Mouse (Mus musculus) ES-E14 (cell line): Measurements from ENCODE around the gene Marcksl1. TPM values are rescaled to one million over a fixed set of nuclear protein-coding genes. Genes with fewer than 3 reads are reported as not detected.

ENCODE experiments used
- DNase-seq: peaks from one replicate; pipeline ENCODE4 v3.0.0-alpha.2; 2013; ENCODE audit warnings: low read depth, low spot score
- H3K27ac ChIP-seq: 2 replicates; pipeline ENCODE4 v1.5.1; 2012; ENCODE audit warnings: low read depth, mild to moderate bottlenecking, low read length, moderate library complexity, mixed read lengths; ENCODE audit not compliant: poor library complexity, insufficient read depth, severe bottlenecking
- H3K36me3 ChIP-seq: 2 replicates; pipeline ENCODE4 v1.6.1; 2012; ENCODE audit warnings: mild to moderate bottlenecking, low read length, moderate library complexity, mixed read lengths; ENCODE audit not compliant: control insufficient read depth, poor library complexity, insufficient read depth, severe bottlenecking
- H3K4me1 ChIP-seq, 2 experiments: fragments of 150-350 bp in 1 of 2; sonication (generic) in 1 of 2; 2 replicates each; pipeline ENCODE4 v1.6.1; 2012; ENCODE audit warnings: low read length in 2 of 2, mild to moderate bottlenecking in 1 of 2, mixed read lengths in 1 of 2; ENCODE audit not compliant: control insufficient read depth in 2 of 2, insufficient read depth in 2 of 2, poor library complexity in 1 of 2
- H3K4me3 ChIP-seq, 2 experiments: fragments of 150-350 bp in 1 of 2; sonication (generic) in 1 of 2; 2 replicates each; pipeline ENCODE4 v1.5.1; 2012; ENCODE audit warnings: low read length in 2 of 2, low read depth in 1 of 2, mild to moderate bottlenecking in 1 of 2, mixed read lengths in 1 of 2; ENCODE audit not compliant: insufficient read depth in 1 of 2, poor library complexity in 1 of 2, severe bottlenecking in 1 of 2
- H3K9ac ChIP-seq: 2 replicates; pipeline ENCODE4 v1.6.1; 2012; ENCODE audit warnings: low read depth, mild to moderate bottlenecking, low read length, mixed read lengths; ENCODE audit not compliant: poor library complexity, insufficient read depth, severe bottlenecking
- H3K9me3 ChIP-seq: fragments of 150-350 bp; sonication (generic); 2 replicates; pipeline ENCODE4 v1.6.1; 2012; ENCODE audit warnings: low read depth, mild to moderate bottlenecking, low read length; ENCODE audit not compliant: control insufficient read depth, insufficient read depth
- CHD2 ChIP-seq: IDR thresholded peaks from 2 replicates; pipeline ENCODE4 v1.6.1; 2014; ENCODE audit warnings: mild to moderate bottlenecking, low read depth, low read length, inconsistent platforms
- HCFC1 ChIP-seq: IDR thresholded peaks from 2 replicates; pipeline ENCODE4 v1.6.1; 2012; ENCODE audit warnings: low read length, inconsistent platforms, borderline replicate concordance; ENCODE audit not compliant: insufficient read depth
- MAFK ChIP-seq: IDR thresholded peaks from 2 replicates; pipeline ENCODE4 v1.6.1; 2014; ENCODE audit warnings: mild to moderate bottlenecking, low read depth, low read length, inconsistent platforms; ENCODE audit not compliant: insufficient read depth
- ZC3H11A ChIP-seq: IDR thresholded peaks from 2 replicates; pipeline ENCODE4 v1.6.1; 2012; ENCODE audit warnings: low read depth, mild to moderate bottlenecking, inconsistent platforms, low read length, borderline replicate concordance
- ZNF384 ChIP-seq: IDR thresholded peaks from 2 replicates; pipeline ENCODE4 v1.6.1; 2012; ENCODE audit warnings: low read depth, low read length, inconsistent platforms
- in situ Hi-C, 2 experiments: fragments of 600-800 bp; cut with MboI; formaldehyde crosslinking; loops; one replicate each; pipeline ENCODE4 v1.15.1; 2025; ENCODE audit warnings: low sequenced_read_pairs in 2 of 2, inconsistent platforms in 1 of 2; ENCODE audit not compliant: unreplicated experiment in 2 of 2
- total RNA-seq: library from RNA; depleted of rRNA; stranded (reverse); fragments of 300-350 nt; gene quantifications from 2 replicates; pipeline ENCODE4 v1.2.3, GENCODE M21; 2012

Marcksl1 gene
- total RNA-seq, 1 experiment = 233 TPM

- Histone ChIP-seq H3K4me1 (peaks cover 2 to 7% of the 10 kb centered on the region in 2 experiments; a peak in 3 of 4 replicates), H3K9ac (peak within 1 kb of the TSS; percentile 2), H3K9me3 (no peaks in the 10 kb centered on the region), H3K27ac (no peak within 1 kb of the TSS), H3K4me3 (peak within 1 kb of the TSS; percentile 37 to 50), H3K36me3 (peaks cover 11% of the 10 kb centered on the region)
- no peak for DNase-seq
- 0 out of 2 replicates have a peak, but pooled peaks have one; percentile 5 for TF ChIP-seq HCFC1
- no peak for TF ChIP-seq ZNF384
- in situ Hi-C loops = no loop called here
Measured at GRCm38 (mm10) chr4:129490972-129491880, 22.2 kb upstream of the Marcksl1 start, which contains the start of the genes Tssk3 and Fam229a. Gene Tssk3 (minus strand): TSS chr4:129491022. Gene Fam229a (plus strand): TSS chr4:129491190.

GRCm38 (mm10) chr4:129494681-129495080 lies 18.7 kb upstream of the Marcksl1 start:
- TF ChIP-seq ZC3H11A = no peak
- no peak for TF ChIP-seq MAFK
- TF ChIP-seq CHD2 = no peak
- no peak overlapping the region for H3K27ac ChIP-seq
- peaks cover 6 to 16% of the 10 kb centered on the region in 2 experiments for H3K4me1 ChIP-seq
- H3K4me3 ChIP-seq = no peak overlapping the region
- in situ Hi-C loops = no loop called here
- no peaks in the 10 kb centered on the region for H3K36me3 ChIP-seq
- H3K9ac ChIP-seq = no peak overlapping the region
- no peak for DNase-seq
- no peaks in the 10 kb centered on the region for H3K9me3 ChIP-seq

- Histone ChIP-seq H3K4me1 (peaks cover 4 to 14% of the 10 kb centered on the region in 2 experiments; a peak in 3 of 4 replicates), H3K36me3 (no peaks in the 10 kb centered on the region), H3K9ac (no peak overlapping the region), H3K27ac (no peak overlapping the region), H3K4me3 (no peak overlapping the region), H3K9me3 (no peaks in the 10 kb centered on the region)
- in situ Hi-C loops = no loop called here
- DNase-seq = no peak
- TF ChIP-seq CHD2 = no peak
- TF ChIP-seq ZC3H11A = no peak
- no peak for TF ChIP-seq ZNF384
- no peak for TF ChIP-seq HCFC1
- TF ChIP-seq MAFK = no peak
Measured at GRCm38 (mm10) chr4:129495672-129496562, 17.5 kb upstream of the Marcksl1 start.

- in situ Hi-C loops = no loop called here
- DNase-seq = no peak
Measured at GRCm38 (mm10) chr4:129496631-129497030, 16.8 kb upstream of the Marcksl1 start.

More at GRCm38 (mm10) chr4:129496631-129497030, 16.8 kb upstream of the Marcksl1 start:
- H3K27ac ChIP-seq = no peak overlapping the region
- H3K4me3 ChIP-seq = no peak overlapping the region
- H3K9ac ChIP-seq = no peak overlapping the region
- TF ChIP-seq ZC3H11A = no peak
- no peak for TF ChIP-seq HCFC1
- TF ChIP-seq CHD2 = no peak
- TF ChIP-seq MAFK = no peak
- no peak for TF ChIP-seq ZNF384
- H3K9me3 ChIP-seq = no peaks in the 10 kb centered on the region
- peaks cover 7 to 14% of the 10 kb centered on the region in 2 experiments for H3K4me1 ChIP-seq
- H3K36me3 ChIP-seq = no peaks in the 10 kb centered on the region
